Mouse (Mus musculus) neural tube, embryonic 14.5 days (tissue): Measurements from ENCODE around the gene Slc25a51. TPM values are rescaled to one million over a fixed set of nuclear protein-coding genes. Genes with fewer than 3 reads are reported as not detected.

Source experiments
- ATAC-seq: fragments of 200-750 bp; cut with Nextera tagmentation; 2 replicates; pipeline ENCODE4 v1.8.0; 2017; ENCODE audit warnings: low read depth, mild to moderate bottlenecking, moderate TSS enrichment, moderate library complexity
- H3K27ac ChIP-seq: fragments of 300-500 bp; sonication (generic); 2 replicates; pipeline ENCODE4 v1.5.1; 2014; ENCODE audit warnings: low read depth, mild to moderate bottlenecking, control low read depth, low read length, moderate library complexity, mixed read lengths
- H3K27me3 ChIP-seq: fragments of 300-500 bp; sonication (generic); 2 replicates; pipeline ENCODE4 v1.6.1; 2014; ENCODE audit warnings: low read length; ENCODE audit not compliant: control insufficient read depth, insufficient read depth
- H3K36me3 ChIP-seq: fragments of 300-500 bp; sonication (generic); 2 replicates; pipeline ENCODE4 v1.6.1; 2014; ENCODE audit warnings: low read length, mixed read lengths; ENCODE audit not compliant: control insufficient read depth, insufficient read depth
- H3K4me1 ChIP-seq: fragments of 300-500 bp; sonication (generic); 2 replicates; pipeline ENCODE4 v1.6.1; 2014; ENCODE audit warnings: low read length; ENCODE audit not compliant: control insufficient read depth, insufficient read depth
- H3K4me2 ChIP-seq: fragments of 300-500 bp; sonication (generic); 2 replicates; pipeline ENCODE4 v1.6.1; 2014; ENCODE audit warnings: mild to moderate bottlenecking, low read depth, low read length, control low read depth
- H3K4me3 ChIP-seq: fragments of 300-500 bp; sonication (generic); 2 replicates; pipeline ENCODE4 v1.5.1; 2014; ENCODE audit warnings: low read depth, low read length, control low read depth, mixed read lengths
- H3K9ac ChIP-seq: fragments of 300-500 bp; sonication (generic); replicated peaks from 2 replicates; pipeline ENCODE4 v1.6.1; 2014; ENCODE audit warnings: low read depth, mild to moderate bottlenecking, control low read depth, low read length, mixed read lengths
- H3K9me3 ChIP-seq: fragments of 300-500 bp; sonication (generic); 2 replicates; pipeline ENCODE4 v1.6.1; 2016; ENCODE audit warnings: low read length; ENCODE audit not compliant: control insufficient read depth
- WGBS: fragments of 180-500 bp; shearing (Covaris S2); extraction: QIAGEN DNeasy Blood & Tissue Kit; methylation state at CpG from one replicate; pipeline ENCODE4 v1.1.7; 2014; 5-methylcytosine and 5-hydroxymethylcytosine counted together
- microRNA-seq: library from miRNA; unstranded; fragments of <30 nt; microRNA quantifications from one replicate; pipeline ENCODE4, GENCODE M21; 2016
- polyA plus RNA-seq: library from polyadenylated mRNA; unstranded; fragments of >200 nt; fragmentation: Nextera tagmentation; extraction: Ambion mirVana; gene quantifications from 2 replicates; pipeline ENCODE4 v1.2.1, GENCODE M21; 2014

Slc25a51 gene
- polyA plus RNA-seq, 1 experiment from 2014 or later = 72.3 TPM

DNA sequence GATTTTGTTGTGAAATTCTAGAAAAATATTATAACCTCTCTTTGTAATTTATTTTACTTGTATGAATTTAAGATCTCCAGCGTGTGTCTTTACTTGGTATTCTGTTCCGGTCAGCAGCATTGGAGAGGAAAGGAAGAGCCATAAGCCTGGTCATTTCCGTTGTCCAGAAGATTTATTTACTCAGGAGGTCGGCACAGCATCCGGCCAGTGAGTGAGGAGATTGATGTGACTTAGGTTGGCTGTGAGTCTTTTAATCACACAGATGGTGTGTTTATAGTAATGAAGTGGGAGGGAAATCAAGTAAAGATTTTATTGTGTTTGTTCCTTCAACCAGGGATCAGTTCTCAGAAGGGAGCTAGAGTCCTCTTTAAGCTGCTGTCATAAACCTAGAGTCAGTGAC, 33.7 kb downstream of the Slc25a51 start:
- no peak overlapping the region for H3K27ac ChIP-seq
- ATAC-seq = no peak
- no peak overlapping the region for H3K4me2 ChIP-seq
- WGBS = 62% methylated on average over 5 of the region's 5 CpGs
- H3K9me3 ChIP-seq = no peaks in the 10 kb centered on the region
- no peaks in the 10 kb centered on the region for H3K4me1 ChIP-seq
- H3K27me3 ChIP-seq = no peaks in the 10 kb centered on the region
- H3K4me3 ChIP-seq = no peak overlapping the region
- peaks cover 39% of the 10 kb centered on the region for H3K36me3 ChIP-seq
- H3K9ac ChIP-seq = no peak overlapping the region

DNA sequence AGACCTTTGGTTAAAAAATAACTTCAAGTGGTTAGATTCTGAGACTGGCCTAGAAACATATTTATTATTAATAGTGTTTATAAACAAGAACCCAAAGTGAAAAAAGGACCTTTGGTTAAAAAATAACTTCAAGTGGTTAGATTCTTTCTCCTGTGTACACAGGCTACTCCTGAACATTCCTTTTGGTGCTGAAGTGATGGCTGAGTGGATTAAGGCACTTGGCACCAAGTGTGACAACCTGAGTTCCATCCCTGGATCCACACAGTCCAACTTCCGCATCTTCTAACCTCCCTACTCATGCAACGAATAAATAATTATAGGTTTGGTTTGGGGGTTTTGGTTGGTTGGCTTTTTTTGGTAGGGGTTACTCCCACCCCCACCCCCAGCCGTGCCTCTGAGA, 37.3 kb downstream of the Slc25a51 start:
- H3K4me3 ChIP-seq = no peak overlapping the region
- ATAC-seq = no peak
- no peak overlapping the region for H3K9ac ChIP-seq
- H3K27me3 ChIP-seq = no peaks in the 10 kb centered on the region
- H3K9me3 ChIP-seq = no peaks in the 10 kb centered on the region
- H3K4me2 ChIP-seq = no peak overlapping the region
- H3K27ac ChIP-seq = no peak overlapping the region
- 99% methylated on average over 3 of the region's 3 CpGs for WGBS
- no peaks in the 10 kb centered on the region for H3K4me1 ChIP-seq
- H3K36me3 ChIP-seq = peaks cover 35% of the 10 kb centered on the region

DNA sequence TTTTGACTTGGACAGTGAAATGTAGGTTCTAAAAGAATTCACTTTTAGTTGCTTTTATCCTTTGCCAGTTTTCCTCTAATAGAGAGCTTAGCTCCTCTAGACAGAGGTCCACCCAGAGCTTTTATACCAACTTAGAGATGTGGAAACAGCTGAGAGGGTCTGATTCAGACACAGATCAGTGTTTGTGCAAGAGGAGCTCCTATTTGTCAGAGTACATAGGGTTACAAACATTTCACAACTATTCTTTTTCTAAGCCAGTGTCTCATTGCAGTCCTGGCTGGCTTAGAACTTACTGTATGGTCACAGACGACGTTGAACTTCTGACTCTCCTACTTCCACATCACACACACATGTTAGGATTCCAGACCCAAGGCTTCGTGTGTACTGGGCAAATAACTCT, 51.9 kb downstream of the Slc25a51 start:
- no peaks in the 10 kb centered on the region for H3K9me3 ChIP-seq
- H3K27me3 ChIP-seq = no peaks in the 10 kb centered on the region
- no peak overlapping the region for H3K4me3 ChIP-seq
- H3K36me3 ChIP-seq = peaks cover 8% of the 10 kb centered on the region; the same call in 1 of the 2 replicates
- H3K4me1 ChIP-seq = no peaks in the 10 kb centered on the region
- H3K4me2 ChIP-seq = no peak overlapping the region
- no peak for ATAC-seq
- no peak overlapping the region for H3K9ac ChIP-seq
- WGBS = 94% methylated on average over 3 of the region's 3 CpGs
- no peak overlapping the region for H3K27ac ChIP-seq

Small RNA genes within 50 kb of the gene (microRNA-seq; reads per million reads assigned to microRNA genes)
- not detected for gene Gm25692

Other genes starting within 250 kb of the Slc25a51 start
- 2.2 and 2.9 TPM in 2 replicates for gene Frmpd1, start 223.9 kb downstream of the Slc25a51 start, polyA plus RNA-seq
- 27.0 and 27.5 TPM in 2 replicates for gene Trmt10b, start 111.6 kb downstream of the Slc25a51 start, polyA plus RNA-seq
- gene Dcaf10, start 66.7 kb downstream of the Slc25a51 start, polyA plus RNA-seq = 9.7 and 11.4 TPM in 2 replicates
- gene Exosc3, start 66.0 kb downstream of the Slc25a51 start, polyA plus RNA-seq = 29.8 and 30.2 TPM in 2 replicates
- 4.4 and 6.2 TPM in 2 replicates for gene Shb, start 123.7 kb upstream of the Slc25a51 start, polyA plus RNA-seq